Mouse (Mus musculus) WW6 (cell line): ENCODE measurements around the gene Kptn.
A peak's percentile ranks its signal among the peaks of the same experiment; 100 is the strongest.

Experiments used
- DNase-seq: peaks from one replicate; pipeline ENCODE4 v3.0.0-alpha.2; 2013; ENCODE audit warnings: low read depth, low spot score

Gene Kptn

GRCm38 (mm10) chr7:16117100-16117499, 2.6 kb upstream of the Kptn start:
- no peak for DNase-seq

GRCm38 (mm10) chr7:16120262-16120600, 536 bp downstream of the Kptn start:
- no peak for DNase-seq

- DNase-seq = no peak
Measured at GRCm38 (mm10) chr7:16125829-16126228, 6.1 kb downstream of the Kptn start.

GRCm38 (mm10) chr7:16128344-16128743, 8.6 kb downstream of the Kptn start:
- DNase-seq = no peak

GRCm38 (mm10) chr7:16128899-16129298, 9.2 kb downstream of the Kptn start:
- no peak for DNase-seq

- DNase-seq = peak; percentile 86
Measured at GRCm38 (mm10) chr7:16129421-16129845, 9.7 kb downstream of the Kptn start, which contains the start of gene Slc8a2. Gene Slc8a2 (plus strand): TSS chr7:16129826.

- DNase-seq = peak; percentile 57
Measured at GRCm38 (mm10) chr7:16129846-16130691, 10.4 kb downstream of the Kptn start.

GRCm38 (mm10) chr7:16130956-16131634, 11.4 kb downstream of the Kptn start:
- no peak for DNase-seq

- no peak for DNase-seq
Measured at GRCm38 (mm10) chr7:16132161-16132581, 12.5 kb downstream of the Kptn start.

GRCm38 (mm10) chr7:16132926-16133325, 13.2 kb downstream of the Kptn start:
- no peak for DNase-seq

GRCm38 (mm10) chr7:16133691-16134090, 14.0 kb downstream of the Kptn start:
- DNase-seq = no peak

- no peak for DNase-seq
Measured at GRCm38 (mm10) chr7:16134951-16135392, 15.3 kb downstream of the Kptn start.

- no peak for DNase-seq
Measured at GRCm38 (mm10) chr7:16146489-16147410, 27.1 kb downstream of the Kptn start.

GRCm38 (mm10) chr7:16147643-16148042, 27.9 kb downstream of the Kptn start:
- no peak for DNase-seq

GRCm38 (mm10) chr7:16149241-16149640, 29.5 kb downstream of the Kptn start:
- no peak for DNase-seq

- no peak for DNase-seq
Measured at GRCm38 (mm10) chr7:16150191-16151145, 30.8 kb downstream of the Kptn start.

GRCm38 (mm10) chr7:16153522-16153921, 33.8 kb downstream of the Kptn start:
- no peak for DNase-seq

GRCm38 (mm10) chr7:16155132-16155872, 35.6 kb downstream of the Kptn start:
- no peak for DNase-seq

- DNase-seq = no peak
Measured at GRCm38 (mm10) chr7:16156105-16156714, 36.5 kb downstream of the Kptn start.
